Mouse (Mus musculus) c-Kit-positive CD71-positive TER-119-negative erythroid progenitor cells, embryonic 14.5 days (primary cell): Measurements from ENCODE around the gene Krt80.

Experiments used
- DNase-seq: peaks from one replicate; pipeline ENCODE4 v3.0.0-alpha.2; 2013; ENCODE audit warnings: low read depth

Krt80 gene

DNA sequence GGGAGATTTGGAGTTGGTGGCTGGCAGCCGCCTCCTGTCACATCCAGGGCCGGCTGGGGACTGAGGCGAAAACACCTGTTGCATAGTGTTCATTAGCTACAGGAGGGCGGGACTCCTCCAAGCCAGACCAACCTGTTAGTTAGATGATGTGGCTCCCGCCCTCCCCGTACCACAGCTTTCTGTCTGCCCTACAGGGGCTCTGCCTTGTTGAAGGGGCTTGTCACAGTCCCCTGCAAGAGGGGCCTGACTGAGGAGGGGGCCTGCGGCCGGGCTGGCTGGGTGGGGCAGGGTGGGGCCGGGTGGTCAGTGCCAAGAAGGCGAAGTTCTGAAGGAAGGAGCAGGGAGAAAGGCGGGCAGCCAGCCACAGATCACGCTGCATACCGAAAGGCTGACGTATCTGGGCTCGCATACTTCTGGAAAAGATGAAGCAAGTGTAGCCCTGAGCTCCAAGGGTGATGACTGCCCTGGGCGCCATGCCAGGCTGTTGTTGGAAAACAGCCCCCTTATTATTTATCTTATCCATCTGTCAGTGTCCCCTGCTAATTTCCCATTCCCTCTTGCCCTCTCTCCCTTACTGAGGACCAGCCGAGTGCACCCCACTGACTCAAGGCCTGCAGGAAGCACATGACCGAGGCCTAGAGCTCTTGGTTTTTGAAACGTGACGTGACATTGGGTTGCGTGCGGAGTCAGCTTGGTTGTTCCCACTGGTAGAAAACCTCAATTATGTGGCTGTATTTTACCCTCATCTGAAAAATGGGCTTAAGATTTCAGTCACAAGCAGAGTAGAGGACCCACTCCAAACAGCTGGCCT is at the start of gene Krt80:
TSS of gene Krt80 (minus strand) at position 62 of the 811 bp plus-strand sequence.
- DNase-seq: no peak

DNA sequence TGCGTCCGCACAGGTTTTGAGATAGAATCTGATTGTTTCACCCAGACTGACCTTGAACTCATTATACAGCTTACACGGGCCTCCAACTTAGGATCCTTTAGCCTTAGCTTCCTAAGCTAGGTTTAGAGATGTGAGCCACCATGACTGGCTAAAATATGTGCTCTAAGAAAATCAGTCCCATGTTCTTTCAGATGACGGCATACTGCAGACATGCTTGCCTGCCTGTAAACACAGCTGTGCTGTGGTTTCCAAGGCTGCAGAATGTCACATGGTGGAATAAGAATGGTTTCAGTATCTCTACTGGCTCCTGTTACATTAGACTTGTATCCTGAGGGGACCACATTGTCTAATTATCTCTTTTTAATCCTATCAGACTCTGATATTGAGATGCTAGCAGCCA is 49.0 kb upstream of the Krt80 start:
- DNase-seq: no peak

DNA sequence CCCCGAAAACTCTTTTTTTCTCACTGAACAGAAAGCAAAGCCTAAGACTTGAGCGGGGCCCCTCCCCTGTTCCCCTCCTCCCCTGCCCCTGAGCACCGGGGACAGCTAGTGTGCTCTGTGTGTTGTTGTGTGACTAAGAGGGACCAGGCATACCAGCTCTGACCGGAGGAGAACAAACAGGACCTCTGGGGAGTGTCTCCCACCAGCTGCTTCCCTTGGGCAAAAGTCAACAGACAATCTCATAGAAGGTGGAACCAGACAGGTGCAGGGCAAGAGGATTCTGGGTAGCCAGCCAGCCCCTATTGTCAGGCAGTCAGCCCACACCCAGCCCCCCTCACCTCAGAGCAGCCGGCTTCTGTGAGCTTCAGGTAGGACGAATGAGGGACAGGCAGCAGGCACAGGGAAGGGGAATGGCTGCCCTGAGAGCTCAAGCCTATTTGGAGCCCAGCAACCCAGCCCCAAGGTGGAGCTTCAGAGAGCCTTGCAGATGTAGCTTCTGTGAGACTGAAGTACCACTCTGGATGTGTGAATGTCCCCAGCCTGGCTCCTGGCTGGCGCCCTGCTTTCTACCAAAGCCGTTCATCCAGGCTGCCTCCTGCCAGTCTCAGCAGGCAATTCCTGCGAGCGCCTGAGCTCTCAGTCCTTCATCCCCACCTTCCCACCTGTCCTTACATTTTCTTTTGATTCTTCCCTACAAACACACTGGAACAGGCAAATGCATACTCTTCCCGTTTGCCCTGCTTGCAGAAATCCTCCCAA is 45.0 kb upstream of the Krt80 start:
- DNase-seq: no peak

DNA sequence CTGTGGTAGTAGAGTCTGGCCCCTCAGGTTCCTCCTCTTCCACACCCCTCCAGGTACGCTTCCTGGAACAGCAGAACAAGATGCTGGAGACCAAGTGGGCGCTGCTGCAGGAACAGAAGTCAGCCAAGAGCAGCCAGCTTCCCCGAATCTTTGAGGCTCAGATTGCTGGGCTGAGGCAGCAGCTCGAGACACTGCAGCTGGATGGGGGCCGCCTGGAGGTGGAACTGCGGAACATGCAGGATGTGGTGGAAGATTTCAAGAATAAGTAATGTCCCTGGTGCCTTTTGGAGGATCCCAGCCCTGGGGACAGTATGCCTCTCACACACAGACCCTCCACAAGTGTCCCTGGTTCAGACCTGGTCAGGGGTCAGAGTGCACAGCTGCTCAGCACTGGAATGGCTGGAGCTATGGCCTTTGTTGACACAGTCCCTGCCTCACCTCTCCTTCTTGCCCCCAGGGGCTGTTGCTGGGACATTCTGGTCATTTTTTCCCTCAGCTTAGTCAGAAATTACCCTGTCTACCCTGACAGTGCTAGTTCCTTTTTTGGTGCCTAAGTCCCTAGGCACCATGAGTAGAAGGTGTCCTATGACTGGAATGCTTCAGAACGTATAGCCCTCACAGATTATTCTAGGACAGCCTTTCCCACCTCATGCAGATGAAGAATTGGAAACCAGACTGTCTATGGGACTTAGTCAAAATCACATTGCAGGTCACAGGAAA is 44.1 kb upstream of the Krt80 start:
- no peak for DNase-seq

DNA sequence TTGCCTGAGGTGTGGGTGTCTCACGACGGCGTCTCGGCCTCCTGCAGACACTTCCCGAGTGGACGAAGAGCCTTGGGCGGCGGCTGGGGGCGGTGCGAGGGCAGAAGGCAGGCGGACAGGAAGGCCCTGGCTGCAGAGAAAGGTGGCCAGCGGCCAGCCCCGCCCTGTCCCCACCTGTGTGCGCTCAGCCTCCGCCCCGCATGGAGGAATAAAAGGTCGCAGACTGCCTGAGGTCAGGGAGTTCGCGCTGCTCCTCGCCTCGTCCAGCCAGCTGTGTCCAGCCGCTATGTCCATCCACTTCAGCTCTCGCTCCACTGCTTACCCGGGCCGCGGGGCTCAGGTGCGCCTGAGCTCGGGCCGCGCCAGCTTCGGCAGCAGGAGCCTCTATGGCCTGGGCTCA is 42.2 kb upstream of the Krt80 start:
- DNase-seq: no peak

DNA sequence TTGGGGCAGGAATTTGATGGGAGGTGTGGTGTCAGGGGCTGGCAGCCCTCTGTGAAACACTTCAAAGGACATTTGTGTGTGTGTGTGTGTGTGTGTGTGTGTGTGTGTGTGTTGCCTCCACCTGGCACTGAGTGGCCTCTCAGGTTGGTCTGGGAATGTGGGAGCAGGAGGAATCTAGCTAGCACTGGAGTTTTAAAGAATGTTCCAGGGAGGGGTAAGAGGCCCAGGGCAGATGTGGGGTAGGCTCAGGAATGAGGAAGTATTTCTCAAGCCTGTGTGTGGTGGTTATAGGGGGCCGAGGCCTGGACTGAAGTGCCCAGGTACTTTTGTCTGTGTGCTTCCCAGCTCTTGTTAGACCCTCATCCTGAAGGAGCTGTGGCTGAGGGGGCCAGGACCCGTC is 40.8 kb upstream of the Krt80 start, which contains the start of gene Krt7:
TSS of gene Krt7 (plus strand) at position 269 of the 400 bp plus-strand sequence.
- DNase-seq: no peak

DNA sequence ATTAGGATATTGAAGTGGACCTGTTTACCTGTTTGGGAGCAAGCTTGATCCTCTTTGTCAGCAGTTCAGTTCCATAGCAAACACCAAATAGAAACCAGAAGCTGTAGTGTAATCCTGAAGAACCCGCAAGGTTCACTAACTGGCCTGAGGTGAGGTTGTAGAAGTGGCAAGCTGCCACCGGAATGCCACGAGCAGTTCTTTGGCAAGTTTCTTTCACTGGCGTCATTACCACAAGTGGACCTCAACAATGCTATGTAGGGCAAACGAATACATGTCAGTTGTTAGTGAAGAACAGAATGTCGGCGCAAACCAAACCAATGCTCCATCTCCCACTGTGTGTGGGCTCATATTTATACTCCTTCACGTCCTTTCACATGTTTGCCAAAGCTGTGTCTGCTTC is 28.3 kb upstream of the Krt80 start:
- no peak for DNase-seq

DNA sequence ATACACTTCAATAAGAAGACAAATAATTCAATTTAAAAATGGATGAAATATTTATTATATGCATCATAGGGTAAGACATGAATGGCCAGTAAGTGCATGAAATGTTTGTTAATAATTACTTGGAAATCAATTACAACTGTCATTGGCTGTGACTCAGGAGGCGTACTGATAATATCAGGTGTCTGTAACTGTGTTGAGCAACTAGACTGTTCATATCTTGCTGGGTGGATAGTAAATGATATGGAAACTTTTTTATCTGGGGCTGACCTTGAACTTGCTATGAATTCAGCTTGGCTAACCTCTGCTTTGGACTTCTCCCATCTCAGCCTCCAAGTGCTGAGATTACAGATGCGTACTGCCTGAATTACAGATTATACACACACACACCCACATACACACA is 27.7 kb upstream of the Krt80 start:
- DNase-seq: no peak

DNA sequence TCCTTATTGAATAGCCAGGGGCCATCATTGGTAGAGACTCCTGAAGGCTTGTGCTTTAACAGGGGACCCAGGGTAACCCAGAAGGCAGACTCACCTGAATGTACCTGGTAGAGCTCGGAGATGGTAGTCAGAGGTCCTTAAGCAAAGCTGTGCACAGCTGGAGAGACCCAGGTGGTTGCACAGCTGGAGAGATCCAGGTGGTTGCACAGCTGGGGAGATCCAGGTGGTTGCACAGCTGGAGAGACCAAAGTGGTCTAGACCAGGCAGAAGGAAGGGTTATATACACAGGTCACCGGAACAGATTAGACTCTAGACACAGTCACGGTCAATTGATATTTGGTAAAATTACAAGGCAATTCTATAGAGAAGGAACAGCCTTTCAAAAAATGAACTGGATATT is 27.0 kb upstream of the Krt80 start:
- no peak for DNase-seq

DNA sequence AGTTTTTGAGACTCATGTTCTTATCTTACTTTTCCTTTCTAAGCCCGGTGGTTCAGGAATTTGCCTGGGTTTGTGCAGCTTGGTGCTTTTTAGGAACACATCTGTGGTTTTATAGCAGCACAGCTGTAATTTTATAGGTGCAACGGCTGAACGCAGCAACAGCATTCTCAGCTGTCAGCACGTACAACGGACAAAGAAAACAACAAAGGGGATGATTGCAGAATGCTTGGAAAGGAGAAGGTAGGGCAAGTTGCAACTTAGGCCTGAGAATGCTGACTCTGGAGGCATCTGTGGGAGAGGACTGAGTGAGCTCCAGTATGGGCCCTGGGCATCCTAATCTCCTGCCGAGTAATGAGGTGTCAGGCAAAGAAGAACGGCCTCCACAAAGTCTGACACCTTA is 26.5 kb upstream of the Krt80 start:
- DNase-seq: no peak

DNA sequence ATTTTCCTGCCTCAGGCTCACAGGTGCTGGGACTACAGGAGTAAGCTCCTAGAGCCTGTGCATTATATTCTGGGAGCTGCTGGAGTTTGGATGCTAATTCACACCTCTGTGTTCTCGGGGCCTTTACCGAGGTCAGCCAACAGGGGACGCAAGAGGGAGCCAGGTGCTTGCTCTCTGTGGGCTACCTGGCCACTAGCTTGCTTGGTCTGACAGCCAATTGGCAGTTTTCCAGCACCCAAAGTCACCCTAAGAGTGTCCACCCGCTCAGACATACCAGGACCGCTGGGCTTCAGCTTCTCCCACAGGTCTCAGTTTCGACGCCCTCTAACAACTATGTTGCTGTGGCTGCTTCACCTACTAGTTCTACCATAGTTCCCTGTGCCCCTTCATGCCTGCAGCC is 24.9 kb upstream of the Krt80 start:
- no peak for DNase-seq

DNA sequence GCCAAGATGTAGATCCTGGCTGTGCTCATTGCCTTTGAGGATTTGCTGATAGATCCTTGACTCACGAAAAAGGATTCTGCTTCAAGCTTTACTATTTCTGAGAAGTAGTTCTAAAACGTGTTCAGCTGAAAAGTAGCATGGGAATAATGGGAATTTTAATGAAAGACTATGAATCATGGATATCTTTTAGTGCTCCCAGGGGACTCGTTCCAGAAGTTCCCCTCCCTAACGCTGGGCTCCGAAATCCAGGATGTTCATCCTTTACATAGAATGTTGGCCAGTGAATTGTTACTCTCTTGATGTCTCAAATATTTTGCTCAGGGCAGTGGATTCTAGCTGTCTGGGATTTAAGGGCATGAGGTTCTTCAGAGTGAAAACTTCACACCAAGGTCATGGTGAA is 22.3 kb upstream of the Krt80 start:
- no peak for DNase-seq

DNA sequence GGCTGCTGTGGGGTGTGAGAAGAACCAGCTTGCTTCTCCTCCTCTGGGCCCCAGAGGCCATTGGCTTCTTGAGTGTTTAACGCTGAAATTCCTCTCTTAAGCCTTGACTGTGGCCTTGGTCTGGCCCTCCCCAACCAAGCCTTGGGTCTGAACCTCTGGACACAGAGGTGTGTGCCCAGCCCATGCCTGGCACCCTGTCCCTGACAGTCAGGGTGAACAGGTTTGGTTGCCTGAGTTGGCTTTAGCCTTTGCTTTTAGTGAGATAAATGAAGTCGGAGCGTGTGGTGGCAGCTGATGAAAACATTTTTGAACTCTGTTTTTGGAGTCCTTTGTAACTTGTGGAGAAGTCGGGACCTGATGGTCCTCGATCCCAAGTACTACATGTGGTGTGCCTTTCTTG is 20.2 kb upstream of the Krt80 start:
- DNase-seq: no peak

DNA sequence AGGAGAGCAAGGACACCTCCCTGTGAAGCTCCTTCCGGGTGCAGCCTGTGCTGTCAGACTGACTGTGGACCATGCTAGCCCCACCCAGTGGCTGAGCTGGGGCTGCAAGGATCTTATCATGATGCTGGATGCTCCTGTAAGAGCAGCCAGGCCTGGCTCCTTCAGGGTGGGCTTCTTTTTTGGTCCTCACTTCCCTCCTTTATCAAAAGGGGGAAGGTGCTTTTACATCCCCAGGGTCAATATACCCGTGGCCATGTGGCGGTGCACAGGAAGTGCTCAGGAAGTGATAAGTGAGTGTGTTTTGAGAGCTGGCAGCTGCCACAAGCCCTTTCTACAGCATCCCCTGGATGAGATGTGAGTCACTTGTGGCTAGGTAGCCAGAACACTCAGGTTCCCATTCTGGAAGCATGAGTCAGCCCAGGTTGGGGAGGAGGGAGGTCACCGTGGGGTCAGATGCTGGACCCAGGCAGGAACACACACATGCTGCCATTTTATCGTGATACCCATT is 18.1 kb upstream of the Krt80 start:
- DNase-seq: no peak

DNA sequence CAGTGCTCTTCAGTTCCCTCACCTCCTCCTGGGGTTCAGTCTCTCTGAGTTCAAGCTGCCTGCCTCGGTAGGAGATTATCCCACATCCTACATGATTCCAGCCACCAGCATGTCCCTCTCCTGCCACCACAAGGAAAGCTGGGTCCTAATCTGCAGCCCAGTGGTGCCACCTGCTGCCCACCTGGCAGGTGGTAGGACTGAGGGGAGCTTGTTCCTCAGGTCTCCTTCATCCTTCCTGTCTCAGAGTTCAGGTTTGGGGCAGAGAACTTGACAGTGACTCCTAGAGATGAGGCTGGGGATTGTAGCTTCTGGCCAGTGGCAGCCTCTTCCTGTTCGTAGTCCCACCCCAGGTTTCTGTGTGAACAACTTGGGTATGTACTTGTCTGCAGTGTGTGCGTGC is 17.2 kb upstream of the Krt80 start:
- no peak for DNase-seq

DNA sequence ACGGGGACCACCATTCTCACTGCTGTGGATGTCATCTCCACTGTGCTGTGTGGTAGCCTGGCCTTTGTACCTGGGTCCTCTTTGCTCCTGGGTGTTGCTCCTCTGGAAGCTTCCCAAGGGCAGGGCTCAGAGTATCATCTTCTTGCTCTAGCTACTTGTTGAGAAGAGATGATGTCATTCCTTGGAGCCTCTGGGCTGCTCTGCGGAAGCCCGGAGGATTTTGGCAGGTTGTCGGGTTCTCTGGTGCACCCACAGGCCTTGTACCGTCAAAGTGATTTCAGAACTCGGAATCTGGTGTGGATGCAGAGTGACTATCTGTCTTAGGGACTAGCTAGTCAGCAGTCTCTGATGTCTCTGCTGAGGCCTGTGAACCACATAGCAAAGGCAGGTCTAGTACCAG is 15.1 kb upstream of the Krt80 start:
- DNase-seq: no peak

DNA sequence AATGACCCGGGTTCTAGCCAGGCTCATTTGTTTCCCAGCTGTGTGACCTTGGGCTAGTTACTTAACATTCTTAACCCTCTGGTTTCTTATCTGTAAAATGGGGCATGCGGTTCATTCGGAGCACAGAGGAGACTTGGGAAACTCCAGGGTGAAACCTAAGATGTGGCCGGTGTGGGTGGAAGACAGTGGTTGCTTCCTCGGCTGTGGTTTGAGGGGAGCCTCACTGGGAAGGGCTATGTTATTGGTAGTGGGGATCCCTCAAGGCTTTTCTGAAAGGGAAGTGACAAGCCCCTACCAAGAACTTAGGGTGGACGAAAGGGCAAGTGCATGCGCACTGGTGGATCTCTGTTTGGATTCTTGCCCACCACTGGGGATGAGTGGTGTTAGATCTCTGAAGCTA is 14.6 kb upstream of the Krt80 start:
- DNase-seq: no peak

DNA sequence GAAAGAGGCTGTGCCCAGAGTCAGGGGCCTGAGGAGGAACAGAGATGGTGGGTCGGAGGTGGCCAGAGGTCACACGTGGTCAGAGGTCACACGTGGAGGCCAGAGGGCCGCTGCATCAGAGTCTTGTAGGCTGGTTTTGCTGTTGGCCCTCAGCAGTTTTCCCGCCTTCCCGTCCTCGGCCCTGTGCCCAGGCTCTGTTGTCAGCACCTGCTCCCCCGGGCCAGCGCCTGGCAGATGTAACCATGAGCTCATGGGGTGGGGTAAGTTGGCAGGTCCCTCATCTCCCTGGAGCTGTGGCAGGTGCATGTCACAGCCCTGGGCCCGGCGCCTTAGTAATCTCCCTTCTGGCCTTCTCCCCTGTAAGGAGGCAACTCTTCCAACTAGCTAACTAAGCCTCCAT is 12.8 kb upstream of the Krt80 start:
- no peak for DNase-seq

DNA sequence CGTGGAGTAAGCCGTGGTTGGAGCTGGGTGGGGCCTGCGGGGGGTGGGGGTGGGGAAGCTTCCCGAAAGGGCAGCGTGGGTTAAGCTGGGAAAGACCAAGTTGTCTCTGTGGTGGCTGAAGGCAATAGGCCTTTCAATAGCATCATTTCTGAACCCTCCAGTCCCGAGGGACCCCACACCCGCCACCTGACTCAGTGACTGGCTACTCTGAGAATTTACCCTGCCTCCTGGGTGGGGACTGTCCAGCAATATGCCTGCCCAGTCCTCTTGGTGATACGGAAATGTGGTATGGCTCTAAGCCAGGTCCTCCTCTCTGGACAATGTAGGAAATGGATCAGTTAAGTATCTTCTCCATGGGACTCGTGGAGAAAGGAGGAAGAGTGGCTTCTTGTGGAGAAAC is 11.8 kb upstream of the Krt80 start:
- DNase-seq: no peak

DNA sequence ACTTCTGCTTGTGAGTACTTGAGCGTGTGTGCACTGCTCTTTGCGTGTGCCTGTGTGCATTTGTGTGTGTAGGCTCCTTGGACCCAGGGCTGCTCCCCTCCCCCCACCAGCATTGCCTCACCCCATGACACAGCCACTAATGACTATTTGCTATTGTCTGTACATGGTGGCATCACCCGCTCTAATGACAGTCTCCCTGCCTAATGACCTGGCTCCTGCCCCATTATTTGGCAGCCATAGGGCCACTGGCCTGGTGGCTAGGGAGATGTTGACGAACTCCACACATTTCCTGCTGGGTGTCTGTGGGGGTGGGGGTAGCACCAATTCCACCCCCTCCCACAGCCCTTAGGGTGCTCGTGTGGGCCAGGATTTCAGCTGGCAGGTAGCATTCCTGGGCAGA is 8.7 kb upstream of the Krt80 start:
- no peak for DNase-seq

DNA sequence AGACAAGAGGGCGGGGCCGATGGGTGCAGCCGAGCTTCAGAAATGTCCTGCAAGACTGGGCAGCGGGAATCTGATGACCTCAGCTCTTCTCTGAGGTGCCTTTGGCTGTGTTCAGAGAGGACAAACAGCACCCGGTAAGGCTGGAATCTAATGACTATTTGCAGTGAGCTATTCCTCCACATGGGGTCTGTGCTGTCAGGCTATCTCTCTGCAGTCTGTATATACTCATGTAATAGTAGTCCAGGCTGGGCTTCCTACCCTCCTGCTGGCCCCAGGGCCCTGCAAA is 6.8 kb upstream of the Krt80 start:
- DNase-seq: no peak

DNA sequence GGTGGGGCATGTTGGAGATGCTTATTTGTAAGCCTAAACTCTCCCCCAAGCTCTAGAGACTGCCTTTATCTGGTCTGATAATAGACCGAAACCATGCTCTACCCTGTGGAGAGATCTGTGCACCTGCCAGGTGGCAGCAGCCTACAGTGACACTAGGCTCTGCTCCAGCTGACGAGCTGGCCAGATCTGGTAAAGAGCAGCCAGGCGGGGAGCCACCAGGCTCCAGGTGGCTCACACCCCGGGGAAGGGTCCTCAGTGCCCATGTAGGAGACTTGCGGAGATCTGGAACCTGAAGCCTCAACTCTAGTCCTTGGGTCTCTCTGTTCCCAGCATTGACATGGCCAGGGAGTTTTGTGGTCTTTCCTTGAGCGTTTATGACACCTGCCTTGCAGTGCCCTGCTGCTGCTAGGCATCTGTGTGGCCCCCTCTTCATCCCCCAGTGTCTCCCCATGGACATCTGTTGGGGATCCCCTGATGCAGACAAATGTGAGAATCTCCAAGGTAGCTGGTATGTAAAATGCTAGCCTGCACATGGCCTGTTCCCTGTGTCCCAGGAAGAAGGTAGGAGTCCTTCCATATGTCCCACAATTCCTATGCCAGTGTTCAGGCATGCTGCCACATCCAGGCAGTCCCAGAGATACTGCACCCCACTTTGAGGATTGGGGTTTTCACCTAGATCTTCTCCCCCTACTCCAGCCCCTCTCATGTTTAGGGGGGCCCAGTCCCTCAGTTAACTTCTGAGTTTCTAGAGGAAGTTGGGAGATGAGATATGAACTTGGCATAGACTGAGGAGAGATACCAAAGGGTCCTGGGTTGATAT is 6.2 kb upstream of the Krt80 start:
- DNase-seq: no peak
